Mouse (Mus musculus) 3134 (cell line): ENCODE results near the gene Eif4a2.

Experiments used
- DNase-seq: peaks from one replicate; pipeline ENCODE4 v3.0.0-alpha.2; 2011; ENCODE audit warnings: low spot score; ENCODE audit not compliant: insufficient read length; ENCODE audit errors: extremely low read depth

The Eif4a2 gene

GRCm38 (mm10) chr16:23103038-23103745, 4.1 kb upstream of the Eif4a2 start:
- DNase-seq: no peak

GRCm38 (mm10) chr16:23103841-23104240, 3.4 kb upstream of the Eif4a2 start:
- DNase-seq: no peak

GRCm38 (mm10) chr16:23106121-23106520, 1.1 kb upstream of the Eif4a2 start:
- no peak for DNase-seq

DNA sequence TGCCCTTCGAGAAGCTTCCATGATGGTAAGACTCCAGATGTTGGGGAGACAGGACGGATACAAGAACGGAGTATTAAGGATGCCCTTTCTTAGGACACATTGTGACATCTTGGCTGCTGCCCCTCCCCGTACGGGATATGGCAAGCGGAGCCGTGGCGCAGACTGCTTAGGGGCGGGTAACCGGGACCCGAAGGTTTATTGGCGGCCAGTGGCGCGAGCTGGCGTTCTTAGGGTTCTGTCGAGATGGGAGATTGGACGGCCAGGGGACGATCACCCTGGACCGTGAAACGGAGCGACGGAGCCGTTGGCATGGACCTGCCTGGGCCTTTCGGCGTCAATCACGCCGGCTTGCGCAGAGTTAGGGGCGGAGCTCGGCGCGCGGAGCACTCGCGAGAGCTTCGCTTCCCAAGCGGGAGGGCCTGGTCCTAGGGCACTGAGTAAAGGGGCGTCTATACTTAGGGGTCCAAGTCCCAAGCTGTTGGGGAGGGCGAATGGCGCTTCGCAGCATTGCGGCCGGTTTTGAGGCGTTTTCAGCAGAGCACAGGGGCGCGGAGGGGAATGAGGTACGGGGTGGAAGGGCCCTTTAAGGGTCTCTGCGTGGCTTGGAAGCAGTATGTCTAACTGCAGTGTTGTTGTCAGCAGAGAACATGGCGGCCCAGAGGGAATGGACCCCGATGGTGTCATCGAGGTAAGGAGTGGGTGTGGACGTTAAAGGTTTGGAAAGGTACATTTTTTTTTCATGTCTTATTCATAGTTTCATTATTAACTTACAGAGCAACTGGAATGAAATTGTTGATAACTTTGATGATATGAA, 909 bp downstream of the Eif4a2 start:
- DNase-seq: peak; percentile 92

GRCm38 (mm10) chr16:23108943-23109342, 1.7 kb downstream of the Eif4a2 start:
- DNase-seq: no peak

DNA sequence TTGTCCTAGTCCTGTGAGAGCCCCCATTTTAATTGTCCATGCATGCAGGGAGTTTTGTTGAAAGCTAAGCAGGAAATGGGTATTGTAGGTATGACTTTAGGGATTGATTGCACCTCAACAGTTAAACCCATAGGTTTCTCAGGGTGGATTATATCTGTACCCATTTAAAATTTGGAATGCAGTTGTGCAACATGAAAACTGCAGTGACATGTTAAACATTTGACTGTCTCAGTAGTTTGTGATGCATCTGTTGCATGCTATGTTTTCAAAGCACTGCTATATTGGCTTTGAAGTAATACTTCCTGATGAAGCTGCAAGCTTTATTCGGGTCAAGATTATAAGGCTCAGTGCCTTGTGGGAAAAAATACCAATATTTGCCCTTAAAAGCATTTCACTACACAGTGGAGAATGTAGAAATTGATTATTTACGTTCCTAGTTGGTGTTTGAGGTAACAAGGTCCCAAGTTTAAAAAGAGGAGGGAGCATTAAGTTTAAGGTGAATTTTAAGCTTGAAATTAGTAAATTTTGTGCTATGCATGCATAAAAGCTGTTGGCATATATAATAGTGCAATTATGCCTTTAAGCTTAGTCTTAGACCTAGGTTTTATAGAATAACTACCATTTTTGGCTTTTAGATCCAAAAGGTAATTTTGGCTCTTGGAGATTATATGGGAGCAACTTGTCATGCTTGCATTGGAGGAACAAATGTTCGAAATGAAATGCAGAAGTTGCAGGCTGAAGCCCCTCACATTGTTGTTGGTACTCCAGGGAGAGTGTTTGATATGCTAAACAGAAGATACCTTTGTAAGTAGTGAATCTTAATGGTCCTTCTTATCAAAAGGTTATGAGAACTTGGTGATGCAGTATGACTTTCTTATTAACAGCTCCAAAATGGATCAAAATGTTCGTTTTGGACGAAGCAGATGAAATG, 2.4 kb downstream of the Eif4a2 start:
- DNase-seq: no peak

DNA sequence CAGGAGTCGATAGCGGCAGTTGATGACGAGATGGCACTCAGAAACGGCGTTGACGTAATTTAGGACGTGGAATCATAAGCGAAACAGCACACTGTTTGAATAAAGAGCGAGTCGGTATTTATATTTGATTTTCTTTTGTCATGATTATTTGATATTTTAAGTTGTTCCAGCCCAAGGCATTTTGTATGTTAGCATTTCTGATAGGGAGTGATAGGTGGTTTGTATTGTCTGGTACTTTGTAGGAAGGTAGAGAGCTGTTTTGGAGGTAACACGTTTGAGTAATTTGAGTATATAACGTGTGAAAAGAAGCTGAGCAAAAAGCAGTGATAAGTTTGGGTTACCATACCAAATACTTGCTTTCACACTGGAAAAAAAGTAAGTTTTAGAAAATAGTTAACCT, 5.1 kb downstream of the Eif4a2 start:
- no peak for DNase-seq

DNA sequence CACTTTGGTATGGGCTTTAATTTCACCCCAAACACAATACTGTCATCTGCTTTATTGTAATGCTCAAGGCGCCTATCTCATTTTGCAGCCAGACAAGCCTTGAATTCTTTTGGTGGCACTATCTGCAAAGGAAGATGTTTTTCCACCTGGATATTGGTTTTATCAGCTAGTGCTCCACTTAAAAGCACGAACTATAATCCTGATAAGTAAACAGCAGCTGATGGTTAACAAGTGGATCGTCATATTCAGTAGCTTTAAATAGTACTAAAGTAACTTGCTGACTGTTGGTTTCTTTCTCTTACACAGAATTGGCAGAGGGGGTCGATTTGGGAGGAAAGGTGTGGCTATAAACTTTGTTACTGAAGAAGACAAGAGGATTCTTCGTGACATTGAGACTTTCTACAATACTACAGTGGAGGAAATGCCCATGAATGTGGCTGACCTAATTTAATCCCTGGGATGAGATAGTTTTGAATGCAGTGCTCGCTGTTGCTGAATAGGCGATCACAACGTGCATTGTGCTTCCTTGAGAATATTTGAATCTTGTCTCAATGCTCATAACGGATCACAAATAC, 5.7 kb downstream of the Eif4a2 start:
- DNase-seq: no peak

- no peak for DNase-seq
Measured at GRCm38 (mm10) chr16:23113903-23114302, 6.7 kb downstream of the Eif4a2 start.

DNA sequence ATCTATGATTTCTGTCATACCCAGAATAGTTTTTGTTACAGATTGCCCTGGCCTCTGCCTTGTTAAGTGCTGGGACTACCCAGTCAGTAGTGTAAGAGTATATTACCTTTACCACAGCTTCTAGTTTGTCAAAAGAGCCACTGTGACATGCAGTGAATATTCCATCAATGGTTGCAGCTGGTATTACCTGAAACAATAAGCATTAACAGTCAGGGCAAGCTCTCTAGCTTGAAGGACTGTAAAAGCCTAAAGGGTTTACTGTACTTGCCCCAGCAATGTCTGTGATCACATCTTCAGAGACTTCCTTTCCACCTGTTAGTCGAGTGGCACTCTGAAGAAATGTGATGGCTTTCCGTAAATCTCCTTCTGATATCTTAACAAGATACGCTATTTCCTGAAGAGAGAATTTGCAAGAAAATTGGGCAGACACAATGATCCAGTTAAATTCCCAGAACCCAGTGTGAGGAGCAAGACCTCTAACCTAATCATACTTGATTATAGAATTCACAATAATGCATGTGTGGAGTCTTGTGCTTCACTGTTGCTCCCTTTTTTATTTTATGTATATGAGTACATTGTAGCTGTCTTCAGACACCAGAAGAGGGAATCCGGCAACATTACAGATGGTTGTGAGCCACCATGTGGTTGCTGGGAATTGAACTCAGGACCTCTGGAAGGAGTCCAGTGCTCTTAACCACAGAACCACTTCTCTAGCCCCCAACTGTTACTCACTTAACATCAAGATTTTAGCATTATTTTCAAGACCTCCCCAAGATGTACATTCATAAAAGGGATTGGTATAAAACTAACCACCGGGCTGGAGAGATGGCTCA, 7.3 kb downstream of the Eif4a2 start:
- peak; percentile 65 for DNase-seq

GRCm38 (mm10) chr16:23115486-23115885, 8.2 kb downstream of the Eif4a2 start:
- DNase-seq: no peak

DNA sequence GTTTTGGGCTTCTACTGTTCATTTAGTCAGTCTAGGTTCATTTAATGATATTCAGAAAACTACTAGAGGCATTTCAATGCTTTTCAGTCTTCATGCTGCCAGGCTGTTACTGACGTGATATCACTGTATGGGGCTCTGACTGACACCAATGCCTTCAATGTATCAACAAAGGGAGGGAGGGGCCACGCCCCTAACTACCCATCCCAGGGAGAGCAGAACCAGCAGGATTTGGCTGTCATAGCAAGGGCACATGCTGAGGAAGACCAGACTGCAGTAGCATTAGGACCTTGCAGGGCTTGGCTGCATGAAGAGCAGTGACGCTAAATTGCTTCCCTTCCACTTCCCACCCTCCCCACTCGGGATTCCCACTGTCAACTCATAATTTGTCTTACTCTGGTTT, 9.9 kb downstream of the Eif4a2 start:
- DNase-seq: no peak

- no peak for DNase-seq
Measured at GRCm38 (mm10) chr16:23122446-23122845, 15.2 kb downstream of the Eif4a2 start.

- no peak for DNase-seq
Measured at GRCm38 (mm10) chr16:23123104-23123503, 15.9 kb downstream of the Eif4a2 start.

GRCm38 (mm10) chr16:23124398-23124797, 17.2 kb downstream of the Eif4a2 start:
- no peak for DNase-seq

DNA sequence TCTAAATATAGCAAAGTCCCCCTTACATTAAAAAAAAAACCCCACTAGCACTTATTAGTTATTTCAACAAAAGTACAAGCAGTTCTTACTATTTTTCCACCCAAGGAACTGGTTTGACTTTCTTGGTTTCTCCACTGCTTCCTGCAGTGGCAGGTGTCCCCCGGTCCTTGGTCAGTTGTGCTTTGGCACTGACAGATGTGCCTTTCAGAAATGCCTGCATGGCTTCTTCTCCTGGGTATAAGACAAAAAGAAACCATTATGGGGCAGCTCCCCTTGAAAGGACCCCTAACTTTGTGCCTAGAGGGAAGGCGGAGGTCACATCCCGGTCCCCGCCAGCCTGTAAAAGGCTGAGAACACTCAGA, 20.0 kb downstream of the Eif4a2 start:
- no peak for DNase-seq

DNA sequence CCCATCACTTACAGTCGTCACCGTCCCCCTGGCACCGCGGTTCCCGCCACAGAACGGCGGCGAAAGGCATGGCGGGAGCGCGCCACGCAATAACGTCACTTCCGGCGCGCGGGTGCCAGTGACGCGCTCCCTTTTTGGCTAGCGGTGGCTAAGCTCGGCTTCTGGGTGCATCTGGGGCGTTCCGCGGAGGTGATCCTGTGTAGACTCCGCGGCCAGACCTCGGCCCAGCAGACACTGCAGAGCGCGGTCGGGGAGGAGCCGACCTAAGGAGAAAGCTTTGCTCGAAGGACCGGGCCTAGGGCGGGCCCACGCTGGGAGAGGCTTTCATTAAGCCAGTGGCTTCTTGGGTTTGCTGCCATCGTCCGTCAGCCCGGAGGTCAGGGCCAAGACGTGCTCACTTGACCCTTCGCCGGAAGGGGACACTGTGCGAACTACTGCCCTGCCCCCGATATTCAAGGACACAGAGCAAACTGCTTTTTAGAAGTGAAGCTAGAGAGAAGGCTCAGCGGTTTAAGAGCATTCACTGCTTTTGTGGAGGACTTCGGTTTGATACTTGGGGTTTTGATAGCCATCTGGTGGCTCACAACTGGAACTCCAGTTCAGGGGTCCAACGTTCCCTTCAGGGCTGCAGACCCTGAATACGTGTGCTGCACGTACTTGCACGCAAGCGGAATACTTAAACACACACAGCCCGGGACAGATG, 20.6 kb downstream of the Eif4a2 start, which contains the start of gene Rfc4:
TSS of gene Rfc4 (minus strand) at position 65 of the 703 bp plus-strand sequence.
- peak; percentile 98 for DNase-seq

- DNase-seq: no peak
Measured at GRCm38 (mm10) chr16:23130303-23130702, 23.1 kb downstream of the Eif4a2 start.

GRCm38 (mm10) chr16:23132336-23132735, 25.1 kb downstream of the Eif4a2 start:
- DNase-seq: no peak
